Mouse (Mus musculus) CD4-positive naive resting alpha-beta T cell, adult 57 days (primary cell): ENCODE measurements around the gene Pate2. TPM values are rescaled to one million over a fixed set of nuclear protein-coding genes. Genes with fewer than 3 reads are reported as not detected.

Experiments
- total RNA-seq: library from RNA; stranded (reverse); gene quantifications from one replicate; pipeline ENCODE4 v1.2.4, GENCODE M21; 2023

The Pate2 gene
- not detected for total RNA-seq

DNA sequence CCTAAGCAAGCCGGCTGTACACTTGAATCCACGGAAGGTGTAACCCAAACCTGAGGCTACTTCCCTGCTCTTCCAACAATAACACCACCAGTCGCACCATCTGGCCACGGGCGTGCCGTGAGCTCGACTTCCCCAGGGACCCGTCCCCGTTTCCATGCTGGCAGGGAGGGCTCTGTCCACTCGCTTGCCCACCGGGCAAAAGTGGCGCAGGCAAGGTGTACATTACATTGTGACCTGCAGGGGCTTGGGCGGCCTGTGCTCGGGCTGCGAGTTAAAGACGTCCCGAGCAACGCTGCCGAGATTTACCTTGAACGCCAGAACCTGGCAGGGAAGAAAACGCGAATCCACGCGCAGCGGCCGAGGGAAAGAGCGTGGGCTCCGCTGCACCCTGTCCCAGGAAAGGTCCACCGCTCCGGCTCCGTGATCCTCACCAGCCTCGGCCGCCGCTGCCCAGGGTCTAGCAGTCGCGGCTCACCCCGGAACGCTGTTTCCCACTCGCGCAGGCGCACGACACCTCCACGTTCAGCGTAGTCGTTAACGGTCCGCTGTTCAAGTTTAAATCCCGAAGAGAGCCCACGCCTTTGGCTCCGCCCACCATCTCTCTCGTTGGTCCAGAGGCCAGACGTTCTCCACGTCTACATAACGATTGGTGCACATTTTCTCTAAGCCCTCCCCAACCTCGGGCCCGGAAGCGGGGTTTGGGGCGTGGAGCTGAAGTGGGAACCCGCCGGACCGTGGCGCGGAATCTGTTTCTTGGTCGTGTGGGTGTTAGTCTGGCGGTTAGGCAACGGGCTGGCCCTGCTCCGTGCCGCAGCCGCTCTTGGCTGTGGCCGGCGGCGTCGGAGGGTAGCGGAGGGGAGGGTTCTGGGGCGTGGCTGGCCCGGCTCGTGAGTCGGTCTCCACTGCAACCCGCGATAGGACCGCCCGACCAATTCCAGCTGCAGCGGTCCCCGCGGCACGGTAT lies at the start of gene Pate2, which contains the start of gene Hyls1:
Gene Pate2, plus strand, starts transcription at position 714 of the 964 bp plus-strand sequence.
Gene Hyls1, minus strand, starts transcription at position 828 of the 964 bp plus-strand sequence.

GRCm38 (mm10) chr9:35558257-35559008 lies 11.7 kb upstream of the Pate2 start, which contains the start of the genes Ddx25 and Pus3:
Ddx25 (minus strand) TSS chr9:35558528.
Pus3 (plus strand) TSS chr9:35558595.

DNA sequence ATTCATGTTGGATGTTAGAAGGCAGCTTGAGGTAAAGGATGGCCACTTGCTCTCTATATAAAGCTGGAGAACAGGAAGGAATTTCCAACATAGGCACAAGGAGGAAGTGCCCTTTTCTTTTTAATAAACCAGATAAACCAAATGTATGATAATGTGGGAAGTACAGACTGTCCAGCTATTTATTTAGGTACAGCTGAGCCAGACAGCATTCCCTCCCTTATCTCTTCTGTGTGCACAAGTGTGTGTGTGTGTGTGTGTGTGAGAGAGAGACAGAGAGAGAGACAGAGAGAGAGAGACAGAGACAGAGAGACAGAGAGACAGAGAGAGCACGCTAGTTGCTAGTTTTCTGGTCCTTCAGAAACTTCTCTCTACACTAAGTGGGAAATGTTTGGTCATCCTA lies 41.8 kb downstream of the Pate2 start, which contains the start of gene Pate4:
Gene Pate4, minus strand, starts transcription at position 101 of the 400 bp plus-strand sequence.

DNA sequence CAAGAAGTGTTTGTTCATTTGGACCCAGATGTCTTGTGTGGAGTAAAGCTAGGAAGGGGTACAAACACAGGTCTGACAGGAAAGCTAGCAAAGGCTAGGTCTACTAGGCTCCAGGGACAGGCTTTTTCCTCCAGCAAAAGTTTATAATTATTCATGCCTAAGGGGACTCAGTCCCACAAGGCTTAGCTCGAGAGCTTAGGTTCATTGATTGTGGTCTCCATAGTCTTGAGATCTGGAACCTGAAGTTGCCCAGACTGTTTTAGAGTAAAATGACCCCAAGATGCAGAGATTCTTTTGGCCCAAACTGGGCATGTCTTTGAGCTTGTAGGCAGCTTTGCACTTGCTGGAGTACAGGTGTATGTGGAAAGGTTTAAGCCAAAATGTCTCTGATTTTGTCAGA lies 78.0 kb downstream of the Pate2 start, which contains the start of gene Pate3:
Gene Pate3, minus strand, starts transcription at position 101 of the 400 bp plus-strand sequence.

GRCm38 (mm10) chr9:35687013-35687412 lies 116.9 kb downstream of the Pate2 start, which contains the start of gene Pate1:
Pate1 (minus strand) TSS chr9:35687390.

Other genes with a start within 250 kb of the Pate2 start
- 28.0 TPM for gene Cdon, start 149.2 kb upstream of the Pate2 start, total RNA-seq
- not detected for gene Gm1113, start 52.0 kb upstream of the Pate2 start, total RNA-seq
- gene Ddx25, start 11.8 kb upstream of the Pate2 start, total RNA-seq, result 0.12 TPM
- 29.5 TPM for gene Pus3, start 11.7 kb upstream of the Pate2 start, total RNA-seq
- 8.9 TPM for gene Hyls1, start 114 bp downstream of the Pate2 start, total RNA-seq
- not detected for gene Pate4, start 41.7 kb downstream of the Pate2 start, total RNA-seq
- not detected for gene Pate3, start 77.9 kb downstream of the Pate2 start, total RNA-seq
- gene Pate1, start 117.1 kb downstream of the Pate2 start, total RNA-seq, result not detected
- not detected for gene Gm17677, start 170.8 kb downstream of the Pate2 start, total RNA-seq
- gene Gm17727, start 207.8 kb downstream of the Pate2 start, total RNA-seq, result not detected
- not detected for gene Gm27235, start 219.8 kb downstream of the Pate2 start, total RNA-seq
- not detected for gene D730048I06Rik, start 219.8 kb downstream of the Pate2 start, total RNA-seq